Mouse (Mus musculus) heart, postnatal 0 days (tissue): ENCODE results near the gene Wwp2.

ENCODE experiments used
- CTCF ChIP-seq: IDR thresholded peaks from 2 replicates; pipeline ENCODE4 v1.5.1; 2016; ENCODE audit warnings: antibody characterized with exemption, control low read depth, low read depth
- EP300 ChIP-seq: IDR thresholded peaks from 2 replicates; pipeline ENCODE4 v1.6.1; 2016; ENCODE audit warnings: antibody characterized with exemption, low read depth

GRCm38 (mm10) chr8:107593967-107594729, 158.0 kb downstream of the Wwp2 start:
- TF ChIP-seq EP300 (no peak), CTCF (no peak)
